Mouse (Mus musculus) limb, embryonic 13.5 days (tissue): ENCODE measurements around the gene Sh3yl1. TPM values are rescaled to one million over a fixed set of nuclear protein-coding genes. Genes with fewer than 3 reads are reported as not detected.

ENCODE experiments used
- ATAC-seq: fragments of 200-750 bp; cut with Nextera tagmentation; 2 replicates; pipeline ENCODE4 v1.8.0; 2017; ENCODE audit warnings: low read depth, moderate number of reproducible peaks, moderate TSS enrichment; ENCODE audit not compliant: low FRiP score
- H3K27ac ChIP-seq: fragments of 300-500 bp; sonication (generic); 2 replicates; pipeline ENCODE4 v1.5.1; 2015; ENCODE audit warnings: inconsistent platforms, mild to moderate bottlenecking, moderate library complexity
- H3K27me3 ChIP-seq: fragments of 300-500 bp; sonication (generic); 2 replicates; pipeline ENCODE4 v1.6.1; 2015; ENCODE audit warnings: mild to moderate bottlenecking, inconsistent platforms
- H3K36me3 ChIP-seq: fragments of 300-500 bp; sonication (generic); 2 replicates; pipeline ENCODE4 v1.6.1; 2015; ENCODE audit warnings: inconsistent platforms, mild to moderate bottlenecking, moderate library complexity
- H3K4me1 ChIP-seq: fragments of 300-500 bp; sonication (generic); 2 replicates; pipeline ENCODE4 v1.6.1; 2015; ENCODE audit warnings: inconsistent platforms
- H3K4me2 ChIP-seq: fragments of 300-500 bp; sonication (generic); replicated peaks from 2 replicates; pipeline ENCODE4 v1.6.1; 2015; ENCODE audit warnings: inconsistent platforms, mild to moderate bottlenecking, moderate library complexity
- H3K4me3 ChIP-seq: fragments of 300-500 bp; sonication (generic); 2 replicates; pipeline ENCODE4 v1.5.1; 2015; ENCODE audit warnings: moderate library complexity, mild to moderate bottlenecking, inconsistent platforms
- H3K9ac ChIP-seq: fragments of 300-500 bp; sonication (generic); 2 replicates; pipeline ENCODE4 v1.6.1; 2015; ENCODE audit warnings: mild to moderate bottlenecking, inconsistent platforms
- H3K9me3 ChIP-seq: fragments of 300-500 bp; sonication (generic); 2 replicates; pipeline ENCODE4 v1.6.1; 2016; ENCODE audit warnings: inconsistent platforms
- WGBS: fragments of 180-500 bp; shearing (Covaris S2); methylation state at CpG from one replicate; pipeline ENCODE4 v1.1.7; 2015; 5-methylcytosine and 5-hydroxymethylcytosine counted together
- polyA plus RNA-seq: library from polyadenylated mRNA; unstranded; fragments of >200 nt; fragmentation: Nextera tagmentation; extraction: Ambion mirVana; gene quantifications from 2 replicates; pipeline ENCODE4 v1.2.1, GENCODE M21; 2015

Gene Sh3yl1
- polyA plus RNA-seq, 1 experiment from 2014 or later, result 14.5 TPM

- WGBS, result 80% methylated on average over 4 of the region's 4 CpGs
- Histone ChIP-seq H3K9ac (no peak overlapping the region), H3K4me3 (no peak overlapping the region), H3K36me3 (no peaks in the 10 kb centered on the region), H3K9me3 (no peaks in the 10 kb centered on the region), H3K27ac (no peak overlapping the region), H3K27me3 (no peaks in the 10 kb centered on the region), H3K4me2 (no peak overlapping the region), H3K4me1 (peaks cover 4% of the 10 kb centered on the region; the same call in 1 of the 2 replicates)
- no peak for ATAC-seq
Observed at GRCm38 (mm10) chr12:31003795-31004194, 92.3 kb downstream of the Sh3yl1 start.

- Histone ChIP-seq H3K4me2 (no peak overlapping the region), H3K36me3 (no peaks in the 10 kb centered on the region)
- no peak for ATAC-seq
Observed at GRCm38 (mm10) chr12:31005010-31005409, 93.5 kb downstream of the Sh3yl1 start.

GRCm38 (mm10) chr12:31008171-31008570 is 96.7 kb downstream of the Sh3yl1 start:
- Histone ChIP-seq H3K27me3 (no peaks in the 10 kb centered on the region), H3K4me1 (no peaks in the 10 kb centered on the region), H3K9me3 (no peaks in the 10 kb centered on the region), H3K4me2 (no peak overlapping the region), H3K27ac (no peak overlapping the region), H3K9ac (no peak overlapping the region), H3K4me3 (no peak overlapping the region), H3K36me3 (no peaks in the 10 kb centered on the region)
- 23% methylated on average over 6 of the region's 6 CpGs for WGBS
- no peak for ATAC-seq

More at GRCm38 (mm10) chr12:31005010-31005409, 93.5 kb downstream of the Sh3yl1 start:
- Histone ChIP-seq H3K27me3 (no peaks in the 10 kb centered on the region), H3K27ac (no peak overlapping the region), H3K4me1 (peaks cover 4% of the 10 kb centered on the region; the same call in 1 of the 2 replicates), H3K4me3 (no peak overlapping the region), H3K9ac (no peak overlapping the region), H3K9me3 (no peaks in the 10 kb centered on the region)
- WGBS, result 17% methylated on average over 3 of the region's 3 CpGs

Other genes with a start within 250 kb of the Sh3yl1 start
- 1.6 and 3.6 TPM in 2 replicates for gene Alkal2, start 27.3 kb upstream of the Sh3yl1 start, polyA plus RNA-seq
- 172 and 187 TPM in 2 replicates for gene Acp1, start 79 bp upstream of the Sh3yl1 start, polyA plus RNA-seq
- 0.08 and 0.22 TPM in 2 replicates for gene Fam110c, start 162.2 kb downstream of the Sh3yl1 start, polyA plus RNA-seq